Mouse (Mus musculus) intestine, postnatal 0 days (tissue): ENCODE data around the gene Gga2. TPM values are rescaled to one million over a fixed set of nuclear protein-coding genes. Genes with fewer than 3 reads are reported as not detected.
A peak's percentile ranks its signal among the peaks of the same experiment; 100 is the strongest.

ENCODE experiments used
- ATAC-seq: fragments of 200-750 bp; cut with Nextera tagmentation; 2 replicates; pipeline ENCODE4 v1.8.0; 2017; ENCODE audit warnings: mild to moderate bottlenecking, moderate TSS enrichment, moderate library complexity
- H3K27ac ChIP-seq: fragments of 300-500 bp; sonication (generic); 2 replicates; pipeline ENCODE4 v1.5.1; 2014; ENCODE audit warnings: mild to moderate bottlenecking, low read depth, low read length, moderate library complexity
- H3K27me3 ChIP-seq: fragments of 300-500 bp; sonication (generic); replicated peaks from 2 replicates; pipeline ENCODE4 v1.6.1; 2014; ENCODE audit warnings: low read length, mixed read lengths; ENCODE audit not compliant: control insufficient read depth, insufficient read depth
- H3K36me3 ChIP-seq: fragments of 300-500 bp; sonication (generic); 2 replicates; pipeline ENCODE4 v1.6.1; 2014; ENCODE audit warnings: mild to moderate bottlenecking, moderate library complexity; ENCODE audit not compliant: control insufficient read depth, insufficient read depth
- H3K4me1 ChIP-seq: fragments of 300-500 bp; sonication (generic); replicated peaks from 2 replicates; pipeline ENCODE4 v1.6.1; 2014; ENCODE audit warnings: antibody characterized with exemption, low read length, mixed read lengths; ENCODE audit not compliant: control insufficient read depth, insufficient read depth
- H3K4me2 ChIP-seq: fragments of 300-500 bp; sonication (generic); replicated peaks from 2 replicates; pipeline ENCODE4 v1.6.1; 2014; ENCODE audit warnings: low read depth, mild to moderate bottlenecking, moderate library complexity
- H3K4me3 ChIP-seq: fragments of 300-500 bp; sonication (generic); 2 replicates; pipeline ENCODE4 v1.5.1; 2014; ENCODE audit warnings: low read depth, low read length
- H3K9ac ChIP-seq: fragments of 300-500 bp; sonication (generic); 2 replicates; pipeline ENCODE4 v1.6.1; 2014; ENCODE audit warnings: mild to moderate bottlenecking, low read depth, low read length
- H3K9me3 ChIP-seq: fragments of 300-500 bp; sonication (generic); 2 replicates; pipeline ENCODE4 v1.6.1; 2016; ENCODE audit warnings: mixed run types; ENCODE audit not compliant: control insufficient read depth
- CTCF ChIP-seq: sonication (generic); IDR thresholded peaks from 2 replicates; pipeline ENCODE4 v1.5.1; 2016; ENCODE audit warnings: low read depth, mild to moderate bottlenecking, control low read depth, antibody characterized with exemption, moderate library complexity
- WGBS: fragments of 180-500 bp; shearing (Covaris S2); extraction: QIAGEN DNeasy Blood & Tissue Kit; methylation state at CpG from one replicate; pipeline ENCODE4 v1.1.7; 2014; 5-methylcytosine and 5-hydroxymethylcytosine counted together
- polyA plus RNA-seq: library from polyadenylated mRNA; unstranded; fragments of >200 nt; fragmentation: Nextera tagmentation; extraction: Ambion mirVana; gene quantifications from 2 replicates; pipeline ENCODE4 v1.2.1, GENCODE M21; 2015

Gga2 gene
- polyA plus RNA-seq, 1 experiment from 2014 or later, result 59.9 TPM

DNA sequence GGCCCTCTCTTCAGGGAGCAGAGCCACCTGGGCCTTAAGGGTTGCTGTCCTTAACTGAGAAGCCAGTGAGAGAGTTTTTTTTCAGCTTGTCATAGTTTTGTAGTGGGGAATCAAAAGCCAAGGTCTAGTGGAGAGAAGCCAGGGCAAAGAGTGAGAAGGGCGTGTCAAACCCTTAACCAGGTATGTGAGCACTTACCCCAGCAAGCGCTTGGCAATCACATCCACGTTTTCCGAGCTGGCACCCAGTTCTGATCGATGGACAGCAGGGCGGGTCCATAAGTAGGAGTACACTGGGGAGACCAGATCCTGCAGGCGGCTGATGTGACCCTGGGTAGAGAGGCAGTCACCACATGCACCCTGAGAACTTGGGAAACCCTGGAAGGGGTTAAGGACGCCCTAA lies 23.1 kb upstream of the Gga2 start:
- Histone ChIP-seq H3K9ac (no peak overlapping the region), H3K9me3 (no peaks in the 10 kb centered on the region), H3K27ac (peak overlapping the region; percentile 28; the same call in 1 of the 2 replicates), H3K4me3 (no peak overlapping the region), H3K4me2 (no peak overlapping the region; the same call in 1 of the 2 replicates), H3K27me3 (no peaks in the 10 kb centered on the region), H3K4me1 (peaks cover 6% of the 10 kb centered on the region; the same call in 1 of the 2 replicates), H3K36me3 (peaks cover 20% of the 10 kb centered on the region)
- no peak for TF ChIP-seq CTCF
- 51% methylated on average over 8 of the region's 8 CpGs for WGBS
- peak; percentile 53 for ATAC-seq

GRCm38 (mm10) chr7:122034348-122034747 lies 13.3 kb upstream of the Gga2 start:
- Histone ChIP-seq H3K27ac (no peak overlapping the region), H3K27me3 (no peaks in the 10 kb centered on the region), H3K4me1 (no peaks in the 10 kb centered on the region), H3K4me2 (no peak overlapping the region), H3K36me3 (peaks cover 17% of the 10 kb centered on the region), H3K9me3 (no peaks in the 10 kb centered on the region), H3K4me3 (no peak overlapping the region), H3K9ac (no peak overlapping the region)
- WGBS, result 37% methylated on average over 2 of the region's 2 CpGs
- peak; percentile 74 for TF ChIP-seq CTCF
- no peak for ATAC-seq

- H3K9me3 ChIP-seq, result no peaks in the 10 kb centered on the region
- H3K27ac ChIP-seq, result no peak overlapping the region
- no peak for TF ChIP-seq CTCF
- no peak overlapping the region for H3K4me2 ChIP-seq
- no peak overlapping the region for H3K4me3 ChIP-seq
- WGBS, result 68% methylated on average over 3 of the region's 3 CpGs
- no peaks in the 10 kb centered on the region for H3K27me3 ChIP-seq
- no peaks in the 10 kb centered on the region for H3K4me1 ChIP-seq
- peaks cover 8% of the 10 kb centered on the region; the same call in 1 of the 2 replicates for H3K36me3 ChIP-seq
- no peak for ATAC-seq
- H3K9ac ChIP-seq, result no peak overlapping the region
Measured at GRCm38 (mm10) chr7:122033371-122033770, 12.3 kb upstream of the Gga2 start.

- no peaks in the 10 kb centered on the region for H3K4me1 ChIP-seq
- no peak overlapping the region for H3K4me3 ChIP-seq
- no peak for TF ChIP-seq CTCF
- no peak overlapping the region for H3K9ac ChIP-seq
- no peak for ATAC-seq
- no peaks in the 10 kb centered on the region for H3K36me3 ChIP-seq
- no peaks in the 10 kb centered on the region for H3K27me3 ChIP-seq
- 88% methylated on average over 2 of the region's 2 CpGs for WGBS
- H3K27ac ChIP-seq, result no peak overlapping the region
- H3K9me3 ChIP-seq, result no peaks in the 10 kb centered on the region
- no peak overlapping the region for H3K4me2 ChIP-seq
Measured at GRCm38 (mm10) chr7:122022131-122022530, 1.1 kb upstream of the Gga2 start.

DNA sequence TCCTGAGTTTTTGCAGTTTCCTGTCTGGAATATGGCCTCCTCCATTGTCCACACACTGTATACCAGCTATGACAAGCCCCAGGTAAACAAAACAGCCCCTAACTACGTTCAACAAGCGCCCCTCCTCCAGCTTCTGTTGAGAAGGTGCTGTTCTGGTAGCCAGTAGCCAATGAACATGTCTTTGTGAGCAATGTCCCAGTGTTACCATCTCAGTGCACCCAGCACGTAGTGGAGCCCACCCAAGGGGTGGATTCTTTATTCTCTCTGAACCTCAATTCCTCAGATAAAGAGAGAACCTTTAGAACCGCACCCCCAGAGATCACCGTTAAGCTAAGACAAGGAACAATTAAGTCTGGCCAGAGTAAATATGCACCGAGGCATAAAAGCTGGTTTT lies 752 bp downstream of the Gga2 start:
- 2% methylated on average over 6 of the region's 6 CpGs for WGBS
- ATAC-seq, result no peak
- H3K4me1 ChIP-seq, result no peaks in the 10 kb centered on the region
- no peaks in the 10 kb centered on the region for H3K27me3 ChIP-seq
- peak overlapping the region; percentile 84 for H3K4me3 ChIP-seq
- H3K4me2 ChIP-seq, result peak overlapping the region; percentile 86
- H3K9ac ChIP-seq, result peak overlapping the region; percentile 64
- no peaks in the 10 kb centered on the region for H3K36me3 ChIP-seq
- no peaks in the 10 kb centered on the region for H3K9me3 ChIP-seq
- peak overlapping the region; percentile 80; the same call in 1 of the 2 replicates for H3K27ac ChIP-seq
- TF ChIP-seq CTCF, result no peak

DNA sequence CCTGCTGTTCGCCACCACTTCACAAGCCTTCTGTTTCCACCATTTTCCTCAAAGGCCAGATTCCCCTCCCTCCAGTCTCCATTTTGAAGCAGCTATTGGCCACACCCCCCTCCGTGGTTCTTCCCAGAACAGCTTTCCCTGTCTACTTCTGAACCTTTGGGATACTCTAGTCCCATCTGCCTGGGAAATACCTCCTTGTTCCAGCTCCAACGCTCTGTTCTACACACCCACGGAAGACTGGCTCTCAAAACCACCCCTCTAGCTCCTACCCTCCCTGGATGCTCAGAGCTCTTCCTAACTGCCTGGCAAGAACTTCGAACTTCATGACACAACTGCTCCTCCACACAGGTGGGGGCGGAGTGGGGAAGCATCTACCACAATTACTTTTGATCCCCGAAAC lies 2.0 kb downstream of the Gga2 start:
- no peak for TF ChIP-seq CTCF
- H3K27ac ChIP-seq, result no peak overlapping the region
- no peaks in the 10 kb centered on the region for H3K4me1 ChIP-seq
- 78% methylated on average over 7 of the region's 7 CpGs for WGBS
- H3K9me3 ChIP-seq, result no peaks in the 10 kb centered on the region
- no peaks in the 10 kb centered on the region for H3K27me3 ChIP-seq
- no peak overlapping the region for H3K4me3 ChIP-seq
- peak overlapping the region; percentile 86; the same call in 1 of the 2 replicates for H3K4me2 ChIP-seq
- ATAC-seq, result no peak
- H3K9ac ChIP-seq, result no peak overlapping the region
- H3K36me3 ChIP-seq, result no peaks in the 10 kb centered on the region

DNA sequence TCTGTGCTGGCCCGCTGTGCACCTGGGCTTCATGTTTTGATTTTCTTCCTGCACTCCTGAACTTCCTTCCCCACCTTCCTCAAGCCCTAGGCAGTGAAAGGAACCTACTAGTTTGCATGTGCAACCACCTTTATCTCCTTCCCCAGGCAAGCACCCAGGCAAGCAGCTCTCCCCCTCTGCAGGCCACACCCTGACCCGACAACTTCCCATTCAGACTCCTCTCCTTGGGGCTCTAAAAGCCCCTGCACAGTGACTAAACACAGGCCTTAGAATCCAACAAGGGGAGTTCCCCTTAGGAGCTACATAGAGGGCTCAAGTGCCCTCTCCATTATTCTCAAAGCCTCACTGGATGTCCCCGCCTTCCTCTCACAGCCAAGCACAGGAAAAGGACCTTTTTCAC lies 2.8 kb downstream of the Gga2 start:
- ATAC-seq, result no peak
- no peak for TF ChIP-seq CTCF
- H3K9ac ChIP-seq, result no peak overlapping the region
- no peaks in the 10 kb centered on the region for H3K9me3 ChIP-seq
- no peak overlapping the region for H3K4me3 ChIP-seq
- no peak overlapping the region for H3K27ac ChIP-seq
- whole genome bisulfite sequencing, result 55% methylated on average over 3 of the region's 3 CpGs
- H3K4me2 ChIP-seq, result no peak overlapping the region
- no peaks in the 10 kb centered on the region for H3K4me1 ChIP-seq
- H3K27me3 ChIP-seq, result no peaks in the 10 kb centered on the region
- H3K36me3 ChIP-seq, result no peaks in the 10 kb centered on the region
